Mouse (Mus musculus): Measurements from ENCODE around the gene Filip1l.

DNA sequence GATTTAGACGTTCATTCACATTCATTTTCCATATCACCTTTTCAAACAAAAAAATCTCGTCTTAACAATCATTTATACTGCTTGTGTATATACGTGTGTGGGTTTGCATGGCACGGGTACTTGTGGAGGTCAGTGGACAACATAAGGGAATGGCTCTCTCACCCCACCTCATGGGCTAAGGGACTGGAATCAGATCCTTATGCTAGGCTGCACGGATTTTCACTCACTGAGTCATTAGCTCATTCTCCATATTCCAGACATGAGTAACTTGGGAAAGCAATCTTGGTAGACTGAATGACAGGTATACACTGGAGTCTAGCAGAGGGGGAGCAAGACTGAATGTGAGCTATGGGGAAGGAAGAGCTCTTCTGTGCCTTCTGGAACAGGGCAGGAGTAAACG, 80.8 kb downstream of the Filip1l start:
- TF ChIP-seq POLR2A (IDR thresholded peaks at IDR 0.05; ENCODE audit: control insufficient read depth, extremely low read depth, insufficient read depth, low read length, poor library complexity) = no peak
- TF ChIP-seq CTCF (IDR thresholded peaks at IDR 0.05; ENCODE audit: borderline replicate concordance, control insufficient read depth, extremely low read depth, insufficient read depth, low read length, poor library complexity) = no peak
